Mouse (Mus musculus) forebrain, embryonic 15.5 days (tissue): ENCODE measurements around the gene Cpn2. TPM values are rescaled to one million over a fixed set of nuclear protein-coding genes. Genes with fewer than 3 reads are reported as not detected.

Experiments
- ATAC-seq: fragments of 200-750 bp; cut with Nextera tagmentation; replicated peaks from 2 replicates; pipeline ENCODE4 v1.8.0; 2017; ENCODE audit warnings: mild to moderate bottlenecking, moderate TSS enrichment, moderate library complexity
- H3K27ac ChIP-seq: fragments of 300-500 bp; sonication (generic); replicated peaks from 2 replicates; pipeline ENCODE4 v1.5.1; 2015; ENCODE audit warnings: mild to moderate bottlenecking, inconsistent platforms
- H3K27me3 ChIP-seq: fragments of 300-500 bp; sonication (generic); 2 replicates; pipeline ENCODE4 v1.6.1; 2015; ENCODE audit warnings: inconsistent platforms
- H3K36me3 ChIP-seq: fragments of 300-500 bp; sonication (generic); 2 replicates; pipeline ENCODE4 v1.6.1; 2015; ENCODE audit warnings: mild to moderate bottlenecking, inconsistent platforms
- H3K4me1 ChIP-seq: fragments of 300-500 bp; sonication (generic); 2 replicates; pipeline ENCODE4 v1.6.1; 2015; ENCODE audit warnings: inconsistent platforms
- H3K4me2 ChIP-seq: fragments of 300-500 bp; sonication (generic); replicated peaks from 2 replicates; pipeline ENCODE4 v1.6.1; 2015; ENCODE audit warnings: mild to moderate bottlenecking, inconsistent platforms
- H3K4me3 ChIP-seq: fragments of 300-500 bp; sonication (generic); 2 replicates; pipeline ENCODE4 v1.5.1; 2015; ENCODE audit warnings: mild to moderate bottlenecking, inconsistent platforms
- H3K9ac ChIP-seq: fragments of 300-500 bp; sonication (generic); replicated peaks from 2 replicates; pipeline ENCODE4 v1.6.1; 2015; ENCODE audit warnings: mild to moderate bottlenecking, inconsistent platforms
- H3K9me3 ChIP-seq: fragments of 300-500 bp; sonication (generic); 2 replicates; pipeline ENCODE4 v1.6.1; 2016; ENCODE audit warnings: inconsistent platforms
- WGBS: fragments of 180-500 bp; shearing (Covaris S2); methylation state at CpG from one replicate; pipeline ENCODE4 v1.1.7; 2015; ENCODE audit warnings: mixed read lengths; 5-methylcytosine and 5-hydroxymethylcytosine counted together
- polyA plus RNA-seq: library from polyadenylated mRNA; unstranded; fragments of >200 nt; fragmentation: Nextera tagmentation; extraction: Ambion mirVana; gene quantifications from 2 replicates; pipeline ENCODE4 v1.2.1, GENCODE M21; 2015

Gene Cpn2
- polyA plus RNA-seq, 1 experiment from 2014 or later, result not detected

- Histone ChIP-seq H3K9ac (no peak overlapping the region), H3K4me2 (no peak overlapping the region), H3K4me1 (peaks cover 14% of the 10 kb centered on the region), H3K27ac (no peak overlapping the region), H3K4me3 (no peak overlapping the region), H3K36me3 (no peaks in the 10 kb centered on the region), H3K9me3 (no peaks in the 10 kb centered on the region), H3K27me3 (no peaks in the 10 kb centered on the region)
- no peak for ATAC-seq
- 95% methylated on average over 8 of the region's 8 CpGs for WGBS
These were observed 5.8 kb upstream of the Cpn2 start for GRCm38 (mm10) chr16:30273065-30273464.

GRCm38 (mm10) chr16:30271941-30272595 lies 4.8 kb upstream of the Cpn2 start:
- Histone ChIP-seq H3K4me1 (peaks cover 14% of the 10 kb centered on the region), H3K36me3 (no peaks in the 10 kb centered on the region), H3K27me3 (no peaks in the 10 kb centered on the region), H3K27ac (peak overlapping the region; percentile 44; the same call in 1 of the 2 replicates), H3K4me3 (no peak overlapping the region), H3K9ac (no peak overlapping the region), H3K9me3 (no peaks in the 10 kb centered on the region), H3K4me2 (no peak overlapping the region)
- WGBS, result 23% methylated on average over 6 of the region's 6 CpGs
- ATAC-seq, result 0 out of 2 replicates have a peak, but pooled peaks have one; percentile 17

- WGBS, result 59% methylated on average over 8 of the region's 8 CpGs
- H3K4me3 ChIP-seq, result no peak overlapping the region
- no peaks in the 10 kb centered on the region for H3K36me3 ChIP-seq
- ATAC-seq, result no peak
- H3K4me1 ChIP-seq, result peaks cover 14% of the 10 kb centered on the region
- no peak overlapping the region for H3K4me2 ChIP-seq
- no peak overlapping the region for H3K27ac ChIP-seq
- H3K9ac ChIP-seq, result no peak overlapping the region
- no peaks in the 10 kb centered on the region for H3K9me3 ChIP-seq
- no peaks in the 10 kb centered on the region for H3K27me3 ChIP-seq
These were observed 4.0 kb upstream of the Cpn2 start for GRCm38 (mm10) chr16:30271223-30271761.

- ATAC-seq, result no peak
- no peak overlapping the region for H3K27ac ChIP-seq
- no peaks in the 10 kb centered on the region for H3K9me3 ChIP-seq
- H3K4me2 ChIP-seq, result no peak overlapping the region
- no peaks in the 10 kb centered on the region for H3K27me3 ChIP-seq
- no peak overlapping the region for H3K9ac ChIP-seq
- 80% methylated on average over 5 of the region's 5 CpGs for WGBS
- H3K4me1 ChIP-seq, result peaks cover 2% of the 10 kb centered on the region; the same call in 1 of the 2 replicates
- no peak overlapping the region for H3K4me3 ChIP-seq
- no peaks in the 10 kb centered on the region for H3K36me3 ChIP-seq
These were observed 738 bp downstream of the Cpn2 start for GRCm38 (mm10) chr16:30266561-30266960.

GRCm38 (mm10) chr16:30265611-30266010 lies 1.7 kb downstream of the Cpn2 start:
- ATAC-seq, result no peak
- Histone ChIP-seq H3K27me3 (no peaks in the 10 kb centered on the region), H3K4me2 (no peak overlapping the region), H3K4me3 (no peak overlapping the region), H3K9ac (no peak overlapping the region), H3K36me3 (no peaks in the 10 kb centered on the region), H3K4me1 (no peaks in the 10 kb centered on the region), H3K27ac (no peak overlapping the region), H3K9me3 (no peaks in the 10 kb centered on the region)
- 82% methylated on average over 4 of the region's 4 CpGs for WGBS

GRCm38 (mm10) chr16:30263156-30263555 lies 4.1 kb downstream of the Cpn2 start:
- no peak overlapping the region for H3K27ac ChIP-seq
- ATAC-seq, result 0 out of 2 replicates have a peak, but pooled peaks have one; percentile 21
- 59% methylated on average over 4 of the region's 4 CpGs for WGBS

GRCm38 (mm10) chr16:30262664-30263063 lies 4.6 kb downstream of the Cpn2 start:
- no peaks in the 10 kb centered on the region for H3K9me3 ChIP-seq
- no peaks in the 10 kb centered on the region for H3K36me3 ChIP-seq
- H3K4me1 ChIP-seq, result no peaks in the 10 kb centered on the region
- 0% methylated on average over 2 of the region's 2 CpGs for WGBS
- H3K27me3 ChIP-seq, result no peaks in the 10 kb centered on the region
- H3K27ac ChIP-seq, result no peak overlapping the region
- no peak overlapping the region for H3K4me3 ChIP-seq
- peak; percentile 53 for ATAC-seq
- H3K4me2 ChIP-seq, result no peak overlapping the region
- no peak overlapping the region for H3K9ac ChIP-seq

More at GRCm38 (mm10) chr16:30263156-30263555, 4.1 kb downstream of the Cpn2 start:
- Histone ChIP-seq H3K9me3 (no peaks in the 10 kb centered on the region), H3K4me2 (no peak overlapping the region), H3K27me3 (no peaks in the 10 kb centered on the region), H3K36me3 (no peaks in the 10 kb centered on the region), H3K4me3 (no peak overlapping the region), H3K9ac (no peak overlapping the region), H3K4me1 (no peaks in the 10 kb centered on the region)

- no peak overlapping the region for H3K27ac ChIP-seq
- no peak overlapping the region for H3K9ac ChIP-seq
- no peak for ATAC-seq
- no peaks in the 10 kb centered on the region for H3K36me3 ChIP-seq
- H3K4me1 ChIP-seq, result no peaks in the 10 kb centered on the region
- H3K4me2 ChIP-seq, result no peak overlapping the region
- no peak overlapping the region for H3K4me3 ChIP-seq
- no peaks in the 10 kb centered on the region for H3K9me3 ChIP-seq
- no peaks in the 10 kb centered on the region for H3K27me3 ChIP-seq
- 84% methylated on average over 10 of the region's 10 CpGs for WGBS
These were observed 5.1 kb downstream of the Cpn2 start for GRCm38 (mm10) chr16:30262157-30262556.

GRCm38 (mm10) chr16:30261341-30261740 lies 6.0 kb downstream of the Cpn2 start:
- no peak for ATAC-seq
- Histone ChIP-seq H3K9me3 (no peaks in the 10 kb centered on the region), H3K36me3 (no peaks in the 10 kb centered on the region), H3K27ac (no peak overlapping the region), H3K27me3 (no peaks in the 10 kb centered on the region), H3K4me1 (no peaks in the 10 kb centered on the region), H3K4me3 (no peak overlapping the region), H3K9ac (no peak overlapping the region), H3K4me2 (no peak overlapping the region)
- WGBS, result 78% methylated on average over 9 of the region's 9 CpGs

- no peak overlapping the region for H3K4me2 ChIP-seq
- H3K36me3 ChIP-seq, result no peaks in the 10 kb centered on the region
- no peaks in the 10 kb centered on the region for H3K4me1 ChIP-seq
- H3K9me3 ChIP-seq, result no peaks in the 10 kb centered on the region
- WGBS, result 93% methylated on average over 15 of the region's 15 CpGs
- ATAC-seq, result no peak
- H3K27ac ChIP-seq, result no peak overlapping the region
- no peak overlapping the region for H3K4me3 ChIP-seq
- no peak overlapping the region for H3K9ac ChIP-seq
- H3K27me3 ChIP-seq, result no peaks in the 10 kb centered on the region
These were observed 7.2 kb downstream of the Cpn2 start for GRCm38 (mm10) chr16:30260012-30260635.

GRCm38 (mm10) chr16:30259444-30259843 lies 7.9 kb downstream of the Cpn2 start:
- no peak for ATAC-seq
- no peaks in the 10 kb centered on the region for H3K27me3 ChIP-seq
- H3K4me1 ChIP-seq, result no peaks in the 10 kb centered on the region
- no peak overlapping the region for H3K4me3 ChIP-seq
- 90% methylated on average over 10 of the region's 10 CpGs for WGBS
- no peaks in the 10 kb centered on the region for H3K9me3 ChIP-seq
- H3K9ac ChIP-seq, result no peak overlapping the region
- no peak overlapping the region for H3K4me2 ChIP-seq
- H3K36me3 ChIP-seq, result no peaks in the 10 kb centered on the region
- H3K27ac ChIP-seq, result no peak overlapping the region

- ATAC-seq, result no peak
- Histone ChIP-seq H3K9ac (no peak overlapping the region), H3K36me3 (no peaks in the 10 kb centered on the region), H3K27me3 (no peaks in the 10 kb centered on the region), H3K4me2 (no peak overlapping the region), H3K4me1 (no peaks in the 10 kb centered on the region), H3K27ac (no peak overlapping the region), H3K9me3 (no peaks in the 10 kb centered on the region), H3K4me3 (no peak overlapping the region)
- 90% methylated on average over 7 of the region's 7 CpGs for WGBS
These were observed 8.9 kb downstream of the Cpn2 start for GRCm38 (mm10) chr16:30258441-30258840.
